Mouse (Mus musculus) macrophage (primary cell): ENCODE measurements at regions not wholly inside any gene's neighbourhood (a gene's known extent, or its start where the extent isn't known, plus 50 kb on each side); places are given as distances from the start of the nearest gene placed in this dataset.

Experiments
- H3K27ac ChIP-seq: fragments of 350-480 bp; formaldehyde crosslinking; 2 replicates; pipeline ENCODE4 v1.9.0; 2021
- H3K36me3 ChIP-seq: fragments of 350-480 bp; formaldehyde crosslinking; 2 replicates; pipeline ENCODE4 v1.9.0; 2021; ENCODE audit errors: inconsistent target
- H3K4me3 ChIP-seq: fragments of 350-480 bp; formaldehyde crosslinking; 2 replicates; pipeline ENCODE4 v1.9.0; 2021; ENCODE audit errors: inconsistent target
- H3K79me2 ChIP-seq: fragments of 350-480 bp; formaldehyde crosslinking; 2 replicates; pipeline ENCODE4 v1.9.0; 2021; ENCODE audit errors: inconsistent target
- WGBS: methylation state at CpG from one replicate; pipeline ENCODE4 v1.1.7; 2026; ENCODE audit warnings: inconsistent platforms; ENCODE audit not compliant: missing documents; 5-methylcytosine and 5-hydroxymethylcytosine counted together

- WGBS, result 57% methylated on average over 5 of the region's 5 CpGs
- H3K36me3 ChIP-seq, result no peaks in the 10 kb centered on the region
- peak overlapping the region; percentile 93 for H3K27ac ChIP-seq
- no peaks in the 10 kb centered on the region for H3K79me2 ChIP-seq
- no peak overlapping the region for H3K4me3 ChIP-seq
Observed at GRCm38 (mm10) chr1:64190097-64190496, 68.0 kb upstream of the Klf7 start.

GRCm38 (mm10) chr1:64189471-64189870 lies 67.4 kb upstream of the Klf7 start:
- 2% methylated on average over 6 of the region's 6 CpGs for WGBS
- H3K79me2 ChIP-seq, result no peaks in the 10 kb centered on the region
- no peaks in the 10 kb centered on the region for H3K36me3 ChIP-seq
- peak overlapping the region; percentile 93 for H3K27ac ChIP-seq
- H3K4me3 ChIP-seq, result no peak overlapping the region

- Histone ChIP-seq H3K36me3 (no peaks in the 10 kb centered on the region), H3K79me2 (no peaks in the 10 kb centered on the region), H3K4me3 (no peak overlapping the region), H3K27ac (no peak overlapping the region)
- WGBS, result 87% methylated on average over 11 of the region's 11 CpGs
Observed at GRCm38 (mm10) chr1:64187796-64188513, 65.9 kb upstream of the Klf7 start.

GRCm38 (mm10) chr1:64173708-64174107 lies 51.6 kb upstream of the Klf7 start:
- Histone ChIP-seq H3K36me3 (no peaks in the 10 kb centered on the region), H3K27ac (no peak overlapping the region), H3K79me2 (no peaks in the 10 kb centered on the region), H3K4me3 (no peak overlapping the region)
- WGBS, result 85% methylated on average over 4 of the region's 4 CpGs

GRCm38 (mm10) chr1:64172122-64172521 lies 50.0 kb upstream of the Klf7 start:
- 84% methylated on average over 2 of the region's 2 CpGs for WGBS

More at GRCm38 (mm10) chr1:64172122-64172521, 50.0 kb upstream of the Klf7 start:
- no peaks in the 10 kb centered on the region for H3K79me2 ChIP-seq
- no peak overlapping the region for H3K27ac ChIP-seq
- no peak overlapping the region for H3K4me3 ChIP-seq
- H3K36me3 ChIP-seq, result no peaks in the 10 kb centered on the region
